Mouse (Mus musculus) stomach, embryonic 15.5 days (tissue): Measurements from ENCODE around the gene Usp48. TPM values are rescaled to one million over a fixed set of nuclear protein-coding genes. Genes with fewer than 3 reads are reported as not detected.

Experiments used
- ATAC-seq: fragments of 200-750 bp; cut with Nextera tagmentation; 2 replicates; pipeline ENCODE4 v1.8.0; 2017; ENCODE audit warnings: low read depth, moderate number of reproducible peaks, moderate TSS enrichment; ENCODE audit not compliant: insufficient read depth, low FRiP score
- H3K27ac ChIP-seq: fragments of 300-500 bp; sonication (generic); 2 replicates; pipeline ENCODE4 v1.5.1; 2015; ENCODE audit warnings: mild to moderate bottlenecking, inconsistent platforms
- H3K27me3 ChIP-seq: fragments of 300-500 bp; sonication (generic); replicated peaks from 2 replicates; pipeline ENCODE4 v1.6.1; 2015; ENCODE audit warnings: inconsistent platforms
- H3K36me3 ChIP-seq: fragments of 300-500 bp; sonication (generic); 2 replicates; pipeline ENCODE4 v1.6.1; 2015; ENCODE audit warnings: inconsistent platforms
- H3K4me1 ChIP-seq: fragments of 300-500 bp; sonication (generic); 2 replicates; pipeline ENCODE4 v1.6.1; 2015; ENCODE audit warnings: inconsistent platforms
- H3K4me2 ChIP-seq: fragments of 300-500 bp; sonication (generic); 2 replicates; pipeline ENCODE4 v1.6.1; 2015; ENCODE audit warnings: mild to moderate bottlenecking, inconsistent platforms
- H3K4me3 ChIP-seq: fragments of 300-500 bp; sonication (generic); replicated peaks from 2 replicates; pipeline ENCODE4 v1.5.1; 2015; ENCODE audit warnings: inconsistent platforms
- H3K9ac ChIP-seq: fragments of 300-500 bp; sonication (generic); 2 replicates; pipeline ENCODE4 v1.6.1; 2015; ENCODE audit warnings: inconsistent platforms
- H3K9me3 ChIP-seq: fragments of 300-500 bp; sonication (generic); 2 replicates; pipeline ENCODE4 v1.6.1; 2016; ENCODE audit warnings: inconsistent platforms
- WGBS: fragments of 180-500 bp; shearing (Covaris S2); methylation state at CpG from one replicate; pipeline ENCODE4 v1.1.7; 2015; 5-methylcytosine and 5-hydroxymethylcytosine counted together
- polyA plus RNA-seq: library from polyadenylated mRNA; unstranded; fragments of >200 nt; fragmentation: Nextera tagmentation; extraction: Ambion mirVana; gene quantifications from 2 replicates; pipeline ENCODE4 v1.2.1, GENCODE M21; 2015

Usp48 gene
- 63.8 and 68.8 TPM in 2 replicates for polyA plus RNA-seq

GRCm38 (mm10) chr4:137593601-137594495 lies at the start of gene Usp48:
Gene Usp48, plus strand, starts transcription at chr4:137593755.
- Histone ChIP-seq H3K9ac (peak within 1 kb of the TSS; percentile 77), H3K27ac (peak within 1 kb of the TSS; percentile 100), H3K36me3 (no peaks in the 10 kb centered on the region), H3K4me2 (peak within 1 kb of the TSS; percentile 74), H3K9me3 (no peaks in the 10 kb centered on the region), H3K27me3 (no peaks in the 10 kb centered on the region), H3K4me1 (peaks cover 13% of the 10 kb centered on the region; the same call in 1 of the 2 replicates), H3K4me3 (peak within 1 kb of the TSS; percentile 98)
- ATAC-seq = peak; percentile 94
- WGBS = under 1% methylated on average over 87 of the region's 92 CpGs

- Histone ChIP-seq H3K4me2 (no peak overlapping the region), H3K9me3 (no peaks in the 10 kb centered on the region), H3K4me3 (no peak overlapping the region), H3K27ac (no peak overlapping the region), H3K36me3 (peaks cover 93% of the 10 kb centered on the region), H3K9ac (no peak overlapping the region), H3K27me3 (no peaks in the 10 kb centered on the region), H3K4me1 (no peaks in the 10 kb centered on the region)
- ATAC-seq = no peak
- WGBS = 92% methylated on average over 9 of the region's 9 CpGs
These were observed 48.0 kb upstream of the Usp48 start for GRCm38 (mm10) chr4:137545568-137545967.

DNA sequence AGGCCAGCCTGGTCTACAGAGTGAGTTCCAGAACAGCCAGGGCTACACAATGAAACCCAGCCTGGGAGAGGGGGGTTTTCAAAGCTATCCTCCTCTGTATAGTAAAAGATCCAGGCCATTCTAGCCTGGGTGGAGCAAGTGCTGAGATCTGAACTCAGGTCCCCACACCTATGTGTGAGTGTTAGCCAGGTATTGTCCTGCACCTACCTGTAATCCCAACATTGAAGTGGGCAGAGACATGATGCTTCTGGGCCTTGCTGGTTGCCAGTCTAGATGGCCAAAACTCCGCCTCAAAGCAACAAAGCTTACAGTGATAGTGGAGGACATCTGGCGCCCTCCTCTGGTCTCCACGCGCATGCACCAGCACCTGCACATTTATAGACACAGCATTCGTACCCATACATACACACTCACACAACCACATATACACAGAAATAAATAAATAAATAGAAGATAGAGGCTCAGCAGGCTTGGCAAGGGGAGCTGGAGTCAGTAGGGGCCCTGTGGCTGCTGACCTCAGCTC lies 47.5 kb upstream of the Usp48 start:
- Histone ChIP-seq H3K4me3 (no peak overlapping the region), H3K27me3 (no peaks in the 10 kb centered on the region), H3K27ac (no peak overlapping the region), H3K9me3 (no peaks in the 10 kb centered on the region), H3K9ac (no peak overlapping the region), H3K4me1 (no peaks in the 10 kb centered on the region), H3K36me3 (peaks cover 93% of the 10 kb centered on the region), H3K4me2 (no peak overlapping the region)
- ATAC-seq = no peak
- WGBS = 78% methylated on average over 5 of the region's 5 CpGs

DNA sequence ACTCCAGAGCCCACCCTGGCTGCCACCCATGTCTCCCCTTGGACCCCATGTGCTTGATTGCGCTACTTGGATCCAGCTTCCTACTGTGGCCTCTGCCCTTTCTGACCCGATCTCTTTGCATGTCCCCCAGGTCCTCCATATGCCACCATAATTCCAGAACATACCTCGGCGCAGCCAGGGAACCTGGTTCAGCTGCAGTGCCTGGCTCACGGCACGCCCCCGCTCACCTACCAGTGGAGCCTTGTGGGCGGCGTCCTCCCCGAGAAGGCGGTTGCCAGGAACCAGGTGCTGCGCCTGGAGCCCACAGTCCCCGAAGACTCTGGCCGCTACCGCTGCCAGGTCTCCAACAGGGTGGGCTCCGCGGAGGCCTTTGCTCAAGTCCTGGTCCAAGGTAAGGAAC lies 40.1 kb upstream of the Usp48 start:
- no peak overlapping the region for H3K27ac ChIP-seq
- H3K36me3 ChIP-seq = peaks cover 79% of the 10 kb centered on the region
- no peaks in the 10 kb centered on the region for H3K9me3 ChIP-seq
- H3K27me3 ChIP-seq = no peaks in the 10 kb centered on the region
- no peaks in the 10 kb centered on the region for H3K4me1 ChIP-seq
- ATAC-seq = no peak
- no peak overlapping the region for H3K4me2 ChIP-seq
- 92% methylated on average over 17 of the region's 17 CpGs for WGBS
- no peak overlapping the region for H3K4me3 ChIP-seq
- H3K9ac ChIP-seq = no peak overlapping the region

GRCm38 (mm10) chr4:137556673-137557210 lies 36.8 kb upstream of the Usp48 start:
- Histone ChIP-seq H3K9ac (no peak overlapping the region), H3K4me1 (no peaks in the 10 kb centered on the region), H3K27ac (no peak overlapping the region), H3K4me2 (no peak overlapping the region), H3K4me3 (no peak overlapping the region), H3K9me3 (no peaks in the 10 kb centered on the region), H3K27me3 (no peaks in the 10 kb centered on the region), H3K36me3 (peaks cover 61% of the 10 kb centered on the region)
- 89% methylated on average over 16 of the region's 16 CpGs for WGBS
- ATAC-seq = no peak

GRCm38 (mm10) chr4:137569873-137570272 lies 23.7 kb upstream of the Usp48 start:
- Histone ChIP-seq H3K27me3 (no peaks in the 10 kb centered on the region), H3K9ac (no peak overlapping the region), H3K4me1 (no peaks in the 10 kb centered on the region), H3K9me3 (no peaks in the 10 kb centered on the region), H3K4me2 (no peak overlapping the region), H3K4me3 (no peak overlapping the region), H3K27ac (no peak overlapping the region), H3K36me3 (peaks cover 29% of the 10 kb centered on the region)
- ATAC-seq = no peak
- WGBS = 79% methylated on average over 9 of the region's 9 CpGs

GRCm38 (mm10) chr4:137574469-137574868 lies 19.1 kb upstream of the Usp48 start, which contains the start of gene Ldlrad2:
Gene Ldlrad2, minus strand, starts transcription at chr4:137574569.
- H3K9me3 ChIP-seq = no peaks in the 10 kb centered on the region
- H3K4me1 ChIP-seq = peaks cover 5% of the 10 kb centered on the region
- H3K4me2 ChIP-seq = no peak within 1 kb of the TSS
- ATAC-seq = no peak
- H3K27ac ChIP-seq = no peak within 1 kb of the TSS
- H3K4me3 ChIP-seq = no peak within 1 kb of the TSS
- peaks cover 4% of the 10 kb centered on the region; the same call in 1 of the 2 replicates for H3K36me3 ChIP-seq
- H3K9ac ChIP-seq = no peak within 1 kb of the TSS
- H3K27me3 ChIP-seq = 0 out of 2 replicates have a peak, but pooled peaks cover 4% of the 10 kb centered on the region
- WGBS = 86% methylated on average over 10 of the region's 10 CpGs

DNA sequence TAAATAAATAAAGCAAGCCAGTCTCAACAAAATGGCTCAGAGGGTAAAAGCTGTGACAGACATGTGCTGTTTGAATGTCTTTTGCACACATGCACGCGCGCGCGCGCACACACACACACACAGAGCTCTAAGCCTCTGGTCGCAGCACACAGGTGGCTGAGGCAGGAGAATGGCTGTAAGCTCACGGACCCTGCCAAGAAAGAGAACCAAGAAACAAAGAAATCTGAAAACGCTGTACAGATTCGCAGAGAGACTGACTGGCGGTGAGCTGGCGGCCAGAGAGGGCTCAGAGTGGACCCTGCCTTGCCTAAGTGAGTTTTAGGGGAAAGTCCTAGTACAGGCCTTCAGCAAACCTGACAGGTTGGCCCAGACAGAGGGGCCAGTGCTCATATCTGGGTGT lies 16.1 kb upstream of the Usp48 start:
- Histone ChIP-seq H3K36me3 (no peaks in the 10 kb centered on the region), H3K4me1 (peaks cover 9% of the 10 kb centered on the region), H3K27ac (no peak overlapping the region), H3K27me3 (0 out of 2 replicates have a peak, but pooled peaks cover 4% of the 10 kb centered on the region), H3K4me3 (no peak overlapping the region), H3K9ac (no peak overlapping the region), H3K9me3 (no peaks in the 10 kb centered on the region), H3K4me2 (no peak overlapping the region)
- WGBS = 97% methylated on average over 12 of the region's 12 CpGs
- ATAC-seq = no peak

DNA sequence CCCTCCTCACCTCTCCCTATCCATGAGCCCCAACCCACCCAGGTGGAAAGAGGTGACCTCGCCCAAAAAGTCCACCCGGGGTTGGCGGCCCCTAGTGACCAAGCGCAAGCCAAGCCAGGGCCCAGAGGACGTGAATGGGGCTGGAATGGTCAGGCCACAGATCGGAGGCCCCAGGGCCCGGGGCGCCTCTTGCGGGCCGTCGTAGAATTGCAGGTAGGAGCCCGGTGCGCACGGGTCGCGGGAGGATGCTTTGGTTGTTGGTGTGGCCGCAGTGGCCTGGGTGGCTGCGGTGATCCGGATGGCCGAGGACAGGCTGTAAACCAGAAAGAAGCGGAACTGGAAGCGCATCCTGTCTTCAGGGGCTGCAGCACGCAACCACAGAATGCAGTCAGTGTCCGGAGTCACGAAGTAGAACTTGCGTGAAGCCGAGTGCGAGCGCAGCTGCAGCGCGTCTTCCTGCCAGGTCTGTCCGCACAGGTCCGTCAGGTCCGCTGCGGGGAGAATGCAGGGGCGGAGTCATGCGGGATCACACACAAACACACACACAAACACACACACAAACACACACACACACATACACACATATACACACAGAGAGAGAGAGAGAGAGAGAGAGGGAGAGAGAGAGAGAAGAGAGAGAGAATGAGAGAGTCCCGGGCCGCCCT lies 15.2 kb upstream of the Usp48 start:
- peak overlapping the region; percentile 31 for H3K4me3 ChIP-seq
- H3K36me3 ChIP-seq = no peaks in the 10 kb centered on the region
- no peaks in the 10 kb centered on the region for H3K9me3 ChIP-seq
- H3K9ac ChIP-seq = no peak overlapping the region
- 4% methylated on average over 39 of the region's 39 CpGs for WGBS
- ATAC-seq = no peak
- H3K4me1 ChIP-seq = peaks cover 9% of the 10 kb centered on the region
- H3K4me2 ChIP-seq = peak overlapping the region; percentile 65
- no peak overlapping the region for H3K27ac ChIP-seq
- H3K27me3 ChIP-seq = 0 out of 2 replicates have a peak, but pooled peaks cover 4% of the 10 kb centered on the region

DNA sequence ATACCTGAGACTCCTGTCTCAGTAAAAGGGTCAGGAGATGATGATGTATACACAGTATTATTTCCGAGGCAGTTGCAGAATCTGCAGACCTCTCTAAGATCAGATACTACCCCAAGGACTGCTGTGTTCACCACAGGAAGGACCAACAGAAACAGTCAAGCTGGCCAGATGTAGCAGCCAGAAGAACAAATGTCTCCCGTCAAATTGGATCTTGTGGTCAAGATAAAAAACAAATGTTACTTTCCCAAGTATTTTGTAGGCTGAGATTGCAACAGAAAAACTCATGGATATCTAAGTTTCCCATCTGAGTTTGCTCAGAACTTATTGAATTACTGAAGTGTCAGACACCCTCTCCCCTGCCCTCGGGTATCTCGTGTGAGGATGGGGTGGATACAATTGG lies 13.8 kb upstream of the Usp48 start:
- 35% methylated on average over 4 of the region's 4 CpGs for WGBS
- Histone ChIP-seq H3K4me2 (no peak overlapping the region), H3K27ac (peak overlapping the region; percentile 11; the same call in 1 of the 2 replicates), H3K27me3 (0 out of 2 replicates have a peak, but pooled peaks cover 4% of the 10 kb centered on the region), H3K9ac (no peak overlapping the region), H3K4me3 (no peak overlapping the region), H3K36me3 (no peaks in the 10 kb centered on the region), H3K9me3 (no peaks in the 10 kb centered on the region), H3K4me1 (peaks cover 9% of the 10 kb centered on the region)
- ATAC-seq = no peak

DNA sequence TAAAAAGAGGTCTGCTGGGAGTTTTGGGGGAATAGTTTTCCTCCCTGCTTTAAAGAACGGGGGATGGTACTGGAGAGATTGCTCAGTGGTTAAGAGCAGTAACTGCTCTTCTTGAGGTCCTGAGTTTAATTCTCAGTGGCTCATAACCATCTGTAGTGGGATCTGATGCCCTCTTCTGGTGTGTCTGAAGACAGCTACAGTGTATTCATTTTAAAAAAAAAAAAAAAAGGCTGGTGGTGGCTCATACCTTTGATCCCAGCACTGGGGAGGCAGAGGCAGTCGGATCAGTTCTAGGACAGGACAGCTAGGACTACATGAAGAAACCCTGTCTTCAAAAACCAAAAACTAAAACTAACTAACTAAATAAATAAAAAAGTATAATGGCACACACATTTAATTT lies 13.3 kb upstream of the Usp48 start:
- Histone ChIP-seq H3K4me1 (peaks cover 9% of the 10 kb centered on the region), H3K9ac (no peak overlapping the region), H3K4me2 (no peak overlapping the region), H3K36me3 (no peaks in the 10 kb centered on the region), H3K27ac (peak overlapping the region; percentile 11; the same call in 1 of the 2 replicates), H3K4me3 (no peak overlapping the region), H3K27me3 (0 out of 2 replicates have a peak, but pooled peaks cover 4% of the 10 kb centered on the region), H3K9me3 (no peaks in the 10 kb centered on the region)
- 56% methylated on average over 2 of the region's 2 CpGs for WGBS
- no peak for ATAC-seq
